Mouse (Mus musculus): ENCODE data around the gene Tnfrsf25. TPM values are rescaled to one million over a fixed set of nuclear protein-coding genes. Genes with fewer than 3 reads are reported as not detected.

The Tnfrsf25 gene
- polyA plus RNA-seq, 1 experiment from 2014 or later = 0.80 TPM

DNA sequence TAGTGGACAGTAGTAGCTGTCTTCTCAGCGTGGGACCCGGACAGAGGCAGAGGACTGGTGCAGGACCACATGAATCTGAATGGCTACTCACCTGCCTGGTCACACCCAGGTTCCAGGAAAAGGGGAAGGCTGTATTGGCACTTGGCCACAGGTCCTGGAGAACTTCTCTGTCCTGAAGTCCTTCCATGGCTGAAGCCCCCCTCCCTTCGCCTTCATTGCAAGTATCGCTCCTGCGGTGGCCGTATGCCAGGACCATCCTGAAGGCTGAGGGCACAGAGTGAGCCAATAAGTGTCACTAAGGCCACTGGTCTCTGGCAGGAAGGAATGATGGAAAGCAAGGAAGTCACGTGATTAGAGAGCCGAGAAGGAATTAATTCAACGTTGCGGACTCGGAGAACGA, 21.5 kb upstream of the Tnfrsf25 start:
- H3K4me1 ChIP-seq = peaks cover 61% of the 10 kb centered on the region
- ATAC-seq (ENCODE audit: extremely low read depth, insufficient number of reproducible peaks, low FRiP score, low TSS enrichment) = no peak
- no peaks in the 10 kb centered on the region for H3K9me3 ChIP-seq
- H3K27me3 ChIP-seq (replicated peaks) = no peaks in the 10 kb centered on the region; the same call in 1 of the 2 replicates
- H3K4me2 ChIP-seq = no peak overlapping the region
- no peak overlapping the region for H3K27ac ChIP-seq (replicated peaks)
- WGBS = 74% methylated on average over 12 of the region's 12 CpGs
- no peak overlapping the region for H3K9ac ChIP-seq
- H3K36me3 ChIP-seq = peaks cover 3% of the 10 kb centered on the region; the same call in 1 of the 2 replicates
- no peak overlapping the region for H3K4me3 ChIP-seq

GRCm38 (mm10) chr4:152095937-152096910, 19.5 kb upstream of the Tnfrsf25 start:
- Histone ChIP-seq H3K27me3 (replicated peaks) (no peaks in the 10 kb centered on the region; the same call in 1 of the 2 replicates), H3K4me2 (peak overlapping the region; percentile 60), H3K4me1 (peaks cover 68% of the 10 kb centered on the region), H3K27ac (replicated peaks) (peak overlapping the region; percentile 86), H3K9me3 (no peaks in the 10 kb centered on the region), H3K4me3 (peak overlapping the region; percentile 50), H3K36me3 (no peaks in the 10 kb centered on the region), H3K9ac (peak overlapping the region; percentile 79)
- peak; percentile 35; the same call in 1 of the 2 replicates for ATAC-seq (ENCODE audit: extremely low read depth, insufficient number of reproducible peaks, low FRiP score, low TSS enrichment)
- 15% methylated on average over 27 of the region's 27 CpGs for WGBS

DNA sequence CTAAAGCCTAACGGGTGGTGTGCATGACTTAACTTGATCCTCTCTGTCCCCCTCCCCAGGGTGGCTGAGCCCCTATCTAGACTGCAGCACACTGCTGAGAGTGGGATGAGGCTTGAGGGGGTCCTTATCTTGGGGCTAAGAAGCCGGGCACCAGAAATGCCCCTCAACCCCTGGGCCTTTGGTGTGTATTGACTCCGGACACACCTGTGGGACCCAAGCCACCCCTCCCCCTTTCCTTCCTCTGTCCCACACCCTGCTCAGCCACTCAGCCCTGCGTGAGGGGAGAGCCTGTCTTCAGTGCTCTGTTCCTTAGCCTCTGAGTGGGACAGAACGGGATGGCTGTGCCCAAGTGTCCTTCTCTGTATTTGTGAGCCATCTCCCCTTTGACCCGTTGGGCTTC, 18.8 kb upstream of the Tnfrsf25 start:
- peak overlapping the region; percentile 50 for H3K4me3 ChIP-seq
- peak overlapping the region; percentile 79 for H3K9ac ChIP-seq
- no peak for ATAC-seq (ENCODE audit: extremely low read depth, insufficient number of reproducible peaks, low FRiP score, low TSS enrichment)
- peaks cover 2% of the 10 kb centered on the region for H3K36me3 ChIP-seq
- H3K27me3 ChIP-seq (replicated peaks) = no peaks in the 10 kb centered on the region; the same call in 1 of the 2 replicates
- peak overlapping the region; percentile 60 for H3K4me2 ChIP-seq
- H3K4me1 ChIP-seq = peaks cover 75% of the 10 kb centered on the region
- 36% methylated on average over 6 of the region's 6 CpGs for WGBS
- no peaks in the 10 kb centered on the region for H3K9me3 ChIP-seq
- peak overlapping the region; percentile 86 for H3K27ac ChIP-seq (replicated peaks)

DNA sequence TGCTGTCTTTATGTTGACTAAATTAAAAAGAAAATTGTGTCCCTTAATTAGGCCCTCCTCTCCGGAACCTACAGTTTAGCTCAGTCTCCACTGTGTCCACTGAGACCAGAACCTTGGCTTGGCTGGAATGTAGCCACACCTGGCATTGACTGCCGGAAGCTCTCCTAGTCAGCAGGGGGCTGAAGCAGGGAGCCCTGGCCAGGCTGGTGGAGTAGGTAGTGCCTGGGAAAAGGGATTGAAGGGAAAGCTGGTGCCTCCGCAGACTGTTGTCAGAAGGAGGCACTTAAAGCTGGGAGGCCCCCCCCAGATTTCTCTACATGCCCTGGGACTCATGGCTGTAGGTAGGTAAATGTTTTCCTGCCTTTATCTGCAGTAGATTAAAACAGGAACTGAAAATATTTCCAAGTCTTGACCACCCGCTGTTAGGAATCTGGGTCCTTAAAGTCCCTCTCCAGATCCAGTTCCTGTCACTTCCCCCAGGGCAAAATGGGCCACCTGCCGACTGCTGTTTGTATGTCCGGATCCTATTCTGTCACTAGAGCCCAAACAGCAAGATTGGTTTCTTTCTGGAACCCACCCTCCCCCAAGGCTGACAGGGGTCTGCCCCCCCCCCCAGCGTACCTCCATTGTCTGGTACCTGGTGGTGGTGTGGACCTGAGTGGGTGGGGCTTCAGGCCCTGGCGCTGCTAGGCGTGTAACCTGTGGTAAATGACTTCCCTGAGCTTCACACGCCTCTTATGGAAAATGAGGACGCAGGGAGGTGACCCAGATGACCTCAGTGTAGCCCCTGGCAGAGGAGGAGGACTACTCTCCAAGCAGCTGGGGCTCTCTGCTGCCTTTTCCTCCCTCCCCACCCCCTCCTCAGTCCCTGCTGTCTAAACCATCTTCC, 17.6 kb upstream of the Tnfrsf25 start:
- Histone ChIP-seq H3K27me3 (replicated peaks) (no peaks in the 10 kb centered on the region; the same call in 1 of the 2 replicates), H3K36me3 (peaks cover 14% of the 10 kb centered on the region), H3K27ac (replicated peaks) (peak overlapping the region; percentile 86), H3K4me3 (peak overlapping the region; percentile 50), H3K9ac (peak overlapping the region; percentile 79), H3K4me2 (peak overlapping the region; percentile 60), H3K9me3 (no peaks in the 10 kb centered on the region), H3K4me1 (peaks cover 69% of the 10 kb centered on the region)
- ATAC-seq (ENCODE audit: extremely low read depth, insufficient number of reproducible peaks, low FRiP score, low TSS enrichment) = no peak
- 23% methylated on average over 11 of the region's 11 CpGs for WGBS

DNA sequence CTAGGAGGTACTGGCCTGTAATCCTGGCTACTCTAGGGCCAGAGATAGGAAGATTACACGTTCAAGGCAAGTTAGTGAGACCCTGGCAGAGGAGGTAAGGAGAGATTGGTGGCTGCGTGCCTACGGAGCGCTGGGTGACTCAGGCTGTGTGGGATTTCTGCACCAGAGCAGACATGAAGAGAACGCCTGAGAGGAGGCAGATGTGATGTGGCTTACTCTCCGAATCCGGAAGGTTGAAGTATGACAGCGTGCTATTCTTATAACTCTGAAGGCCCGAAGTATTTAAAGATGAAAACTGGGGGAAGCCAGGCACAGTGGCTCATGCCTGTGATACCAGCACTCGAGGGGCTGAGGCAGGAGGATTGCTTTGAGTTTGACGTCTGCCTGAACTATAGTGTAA, 15.2 kb upstream of the Tnfrsf25 start:
- 50% methylated on average over 11 of the region's 11 CpGs for WGBS
- no peak for ATAC-seq (ENCODE audit: extremely low read depth, insufficient number of reproducible peaks, low FRiP score, low TSS enrichment)
- no peaks in the 10 kb centered on the region; the same call in 1 of the 2 replicates for H3K27me3 ChIP-seq (replicated peaks)
- H3K36me3 ChIP-seq = peaks cover 37% of the 10 kb centered on the region
- H3K4me1 ChIP-seq = peaks cover 63% of the 10 kb centered on the region
- H3K4me3 ChIP-seq = no peak overlapping the region
- H3K27ac ChIP-seq (replicated peaks) = peak overlapping the region; percentile 59
- peak overlapping the region; percentile 9; the same call in 1 of the 2 replicates for H3K4me2 ChIP-seq
- peak overlapping the region; percentile 56 for H3K9ac ChIP-seq
- no peaks in the 10 kb centered on the region for H3K9me3 ChIP-seq

GRCm38 (mm10) chr4:152101081-152101653, 14.6 kb upstream of the Tnfrsf25 start:
- H3K27ac ChIP-seq (replicated peaks) = peak overlapping the region; percentile 59
- H3K4me1 ChIP-seq = peaks cover 57% of the 10 kb centered on the region
- H3K9ac ChIP-seq = 0 out of 2 replicates have a peak overlapping the region, but pooled peaks have one; percentile 24
- no peaks in the 10 kb centered on the region; the same call in none of the 2 replicates for H3K27me3 ChIP-seq (replicated peaks)
- H3K4me2 ChIP-seq = peak overlapping the region; percentile 24
- no peak for ATAC-seq (ENCODE audit: extremely low read depth, insufficient number of reproducible peaks, low FRiP score, low TSS enrichment)
- 54% methylated on average over 7 of the region's 7 CpGs for WGBS
- H3K9me3 ChIP-seq = no peaks in the 10 kb centered on the region
- H3K36me3 ChIP-seq = peaks cover 43% of the 10 kb centered on the region
- no peak overlapping the region for H3K4me3 ChIP-seq

DNA sequence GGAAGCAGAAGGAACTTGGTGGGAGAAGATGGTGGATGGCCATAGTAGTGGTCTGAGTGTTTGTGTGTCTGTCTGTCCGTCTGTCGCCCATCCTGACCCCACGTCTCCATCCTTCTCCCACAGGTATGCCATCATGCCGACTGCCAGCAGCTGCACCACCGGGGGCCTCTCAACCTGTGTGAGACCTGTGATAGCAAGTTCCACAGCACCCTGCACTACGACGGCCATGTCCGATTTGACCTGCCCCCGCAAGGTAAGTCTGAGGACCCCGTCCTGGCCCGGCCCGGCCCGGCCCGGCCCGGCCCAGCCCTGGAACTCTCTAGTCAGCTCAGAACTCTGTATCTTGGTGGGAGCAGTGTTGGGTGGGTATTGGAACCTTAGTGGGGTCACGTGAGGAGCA, 13.8 kb upstream of the Tnfrsf25 start:
- WGBS = 90% methylated on average over 16 of the region's 16 CpGs
- H3K9me3 ChIP-seq = no peaks in the 10 kb centered on the region
- H3K4me3 ChIP-seq = no peak overlapping the region
- peaks cover 51% of the 10 kb centered on the region for H3K4me1 ChIP-seq
- peaks cover 51% of the 10 kb centered on the region for H3K36me3 ChIP-seq
- H3K27me3 ChIP-seq (replicated peaks) = no peaks in the 10 kb centered on the region; the same call in none of the 2 replicates
- H3K9ac ChIP-seq = 0 out of 2 replicates have a peak overlapping the region, but pooled peaks have one; percentile 24
- no peak overlapping the region for H3K4me2 ChIP-seq
- ATAC-seq (ENCODE audit: extremely low read depth, insufficient number of reproducible peaks, low FRiP score, low TSS enrichment) = no peak
- H3K27ac ChIP-seq (replicated peaks) = peak overlapping the region; percentile 59; the same call in 1 of the 2 replicates

DNA sequence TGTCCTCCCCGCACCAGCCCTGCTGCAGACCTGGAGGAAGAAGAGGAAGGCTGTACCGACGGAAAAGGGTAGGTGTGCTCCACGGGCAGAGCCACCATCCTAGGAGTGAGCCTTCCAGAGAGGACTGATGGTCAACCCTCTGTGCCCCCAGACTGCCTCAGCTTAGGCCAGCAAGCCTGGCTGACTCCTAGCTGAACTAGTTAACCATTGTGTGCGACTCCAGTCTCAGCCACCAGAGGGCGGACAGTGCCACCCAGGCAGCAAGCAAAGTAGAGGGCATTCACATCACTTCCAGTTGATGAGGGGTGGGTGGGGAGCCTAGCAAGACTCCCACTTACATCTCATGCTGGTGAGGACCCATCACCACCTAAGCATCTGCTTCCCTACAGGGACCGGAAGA, 12.7 kb upstream of the Tnfrsf25 start:
- Histone ChIP-seq H3K4me3 (no peak overlapping the region), H3K9ac (no peak overlapping the region), H3K4me1 (peaks cover 50% of the 10 kb centered on the region), H3K36me3 (peaks cover 58% of the 10 kb centered on the region), H3K27ac (replicated peaks) (no peak overlapping the region), H3K4me2 (no peak overlapping the region), H3K27me3 (replicated peaks) (no peaks in the 10 kb centered on the region; the same call in 1 of the 2 replicates), H3K9me3 (no peaks in the 10 kb centered on the region)
- WGBS = 34% methylated on average over 7 of the region's 7 CpGs
- ATAC-seq (ENCODE audit: extremely low read depth, insufficient number of reproducible peaks, low FRiP score, low TSS enrichment) = no peak

DNA sequence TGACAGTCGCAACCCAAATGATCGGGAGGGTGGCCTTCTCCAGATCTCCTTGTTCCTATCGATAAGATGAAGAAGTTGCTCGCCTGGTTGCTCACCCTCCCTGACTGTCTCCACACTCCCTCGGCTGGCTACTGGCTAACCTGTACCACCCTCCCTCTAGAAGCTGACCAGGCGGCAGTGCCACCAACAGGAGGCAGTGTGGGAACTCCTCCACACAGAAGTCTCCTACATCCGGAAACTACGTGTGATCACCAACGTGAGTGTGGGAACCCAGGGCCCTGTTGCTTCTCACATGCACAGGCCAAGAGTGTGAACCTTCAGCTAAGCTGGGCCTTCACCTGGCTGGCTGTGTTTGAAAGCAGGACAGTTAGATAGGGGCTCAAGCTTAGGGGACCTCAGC, 9.0 kb upstream of the Tnfrsf25 start:
- Histone ChIP-seq H3K9me3 (no peaks in the 10 kb centered on the region), H3K4me3 (no peak overlapping the region), H3K4me1 (peaks cover 23% of the 10 kb centered on the region), H3K9ac (no peak overlapping the region), H3K27me3 (replicated peaks) (peaks cover 8% of the 10 kb centered on the region; the same call in 1 of the 2 replicates), H3K27ac (replicated peaks) (no peak overlapping the region), H3K36me3 (peaks cover 95% of the 10 kb centered on the region), H3K4me2 (peak overlapping the region; percentile 88)
- ATAC-seq (ENCODE audit: extremely low read depth, insufficient number of reproducible peaks, low FRiP score, low TSS enrichment) = no peak
- WGBS = 61% methylated on average over 9 of the region's 9 CpGs

DNA sequence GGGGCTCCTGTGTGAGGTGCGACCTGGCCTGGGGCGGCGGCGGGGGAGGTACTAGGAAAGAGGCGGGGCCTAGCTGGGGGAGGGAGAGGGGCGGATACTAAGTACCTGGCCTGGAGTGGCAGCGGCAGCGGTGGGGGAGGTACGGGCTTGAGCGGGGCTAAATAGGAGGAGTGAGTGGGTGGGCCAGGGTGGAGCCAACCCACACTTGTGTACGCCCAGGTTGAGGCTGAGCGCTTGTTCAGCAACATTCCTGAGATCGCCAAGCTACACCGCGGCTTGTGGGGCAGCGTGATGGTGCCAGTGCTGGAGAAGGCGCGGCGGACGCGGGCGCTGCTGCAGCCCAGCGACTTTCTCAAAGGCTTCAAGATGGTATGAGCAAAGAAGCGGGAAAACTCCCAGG, 8.2 kb upstream of the Tnfrsf25 start:
- H3K4me2 ChIP-seq = peak overlapping the region; percentile 88

More for the DNA sequence above, 8.2 kb upstream of the Tnfrsf25 start:
- H3K36me3 ChIP-seq = peaks cover 94% of the 10 kb centered on the region
- WGBS = 18% methylated on average over 24 of the region's 24 CpGs
- H3K27me3 ChIP-seq (replicated peaks) = peaks cover 12% of the 10 kb centered on the region
- ATAC-seq (ENCODE audit: extremely low read depth, insufficient number of reproducible peaks, low FRiP score, low TSS enrichment) = peak; percentile 42
- peak overlapping the region; percentile 72 for H3K9ac ChIP-seq
- H3K4me1 ChIP-seq = peaks cover 17% of the 10 kb centered on the region
- H3K4me3 ChIP-seq = peak overlapping the region; percentile 54
- H3K27ac ChIP-seq (replicated peaks) = peak overlapping the region; percentile 66
- H3K9me3 ChIP-seq = no peaks in the 10 kb centered on the region

Measured in heart, embryonic 13.5 days (tissue).